Mouse (Mus musculus) CD4-positive, CD25-positive, alpha-beta regulatory T cell (primary cell): ENCODE measurements around the gene Dqx1. TPM values are rescaled to one million over a fixed set of nuclear protein-coding genes. Genes with fewer than 3 reads are reported as not detected.

Source experiments
- polyA plus RNA-seq: library from polyadenylated mRNA; unstranded; fragments of 100-300 nt; shearing (Covaris generic); gene quantifications from one replicate; pipeline ENCODE4 v1.2.1, GENCODE M21; 2017

The Dqx1 gene
- 2.6 TPM for polyA plus RNA-seq

GRCm38 (mm10) chr6:83057790-83058189 is at the start of gene Dqx1:
Dqx1 (plus strand) TSS chr6:83057844.

DNA sequence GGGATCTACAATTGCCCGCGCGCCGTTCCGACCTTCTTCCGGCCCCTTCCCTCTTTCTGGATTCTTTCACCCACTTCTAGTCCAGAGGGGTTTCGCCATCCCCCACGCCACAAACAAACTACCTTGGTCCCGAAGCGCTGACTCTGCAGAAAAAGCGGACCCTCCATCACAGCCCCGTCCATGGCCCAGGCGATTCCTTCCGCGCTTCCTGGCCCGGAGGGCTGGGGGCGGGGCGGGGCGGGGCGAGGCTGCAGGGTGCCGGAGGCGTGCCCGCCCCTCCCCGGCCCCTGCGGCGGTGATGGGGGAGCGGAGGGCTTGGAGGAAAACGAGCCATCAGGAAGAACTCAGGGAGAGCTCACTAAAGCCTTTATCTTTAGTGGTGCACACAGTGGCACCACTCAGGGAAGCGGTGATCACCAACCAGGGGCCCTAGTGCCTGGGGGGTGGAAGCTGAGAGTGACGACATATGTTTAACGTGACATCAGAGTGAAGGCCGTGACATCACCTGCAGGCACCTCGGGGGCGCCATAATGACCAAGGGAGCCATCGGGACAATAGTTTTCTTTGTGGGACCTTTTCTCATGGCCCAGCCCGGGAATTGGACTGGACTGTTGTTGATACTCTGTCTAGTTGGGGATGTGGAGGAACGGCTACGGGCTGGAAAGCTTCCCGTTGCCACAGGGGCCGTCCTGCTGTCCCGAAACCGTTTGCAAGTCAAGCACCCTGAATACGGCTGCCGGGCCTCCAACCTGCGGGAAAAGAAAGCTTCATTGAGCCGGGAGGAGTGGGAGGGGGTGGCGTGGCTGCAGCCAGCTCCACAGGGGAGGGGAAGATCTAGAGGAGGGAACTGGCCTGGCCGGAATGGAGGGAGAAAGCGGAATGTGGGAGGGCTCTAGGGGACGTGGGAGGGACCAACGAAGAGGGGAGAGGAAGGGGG is 24.1 kb upstream of the Dqx1 start, which contains the start of the genes Dok1 and Loxl3:
TSS of gene Dok1 (minus strand) at position 223 of the 937 bp plus-strand sequence.
TSS of gene Loxl3 (plus strand) at position 925 of the 937 bp plus-strand sequence.

DNA sequence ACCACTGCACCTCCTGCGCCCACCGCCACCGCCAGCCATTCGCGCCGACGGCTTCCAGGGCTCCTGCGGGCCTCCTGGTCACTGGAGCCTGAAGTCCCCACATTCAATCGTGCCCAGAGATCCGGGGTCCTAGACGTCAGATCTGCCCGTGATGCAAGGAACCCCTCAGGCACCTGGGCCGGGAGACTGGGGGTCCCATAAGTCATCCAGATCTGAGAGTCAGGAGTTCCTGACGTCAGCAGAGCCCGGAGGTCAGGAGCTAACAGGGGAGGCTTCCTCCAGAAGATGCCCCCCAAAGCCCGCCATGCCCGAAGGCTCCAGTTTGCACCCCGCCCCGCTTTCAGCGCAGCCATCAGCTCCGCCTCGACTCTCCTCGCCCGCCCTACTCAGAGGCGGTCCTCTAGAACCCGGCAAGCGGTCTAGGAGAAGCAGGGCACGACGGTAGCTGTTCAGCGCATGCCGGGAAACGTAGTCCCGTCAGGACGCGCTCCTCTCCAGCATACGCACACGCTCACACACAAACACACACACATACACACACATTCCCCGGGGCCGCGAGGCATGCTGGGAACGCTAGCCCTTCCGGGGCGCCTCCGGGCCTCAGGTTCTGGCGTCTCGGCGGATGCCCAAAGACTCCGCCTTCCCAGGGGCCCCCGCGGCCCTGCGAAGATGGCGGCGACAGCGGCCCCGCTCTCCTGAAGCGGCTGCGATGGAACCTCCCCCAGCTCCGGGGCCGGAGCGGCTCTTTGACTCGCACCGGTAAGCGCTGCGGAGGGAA is 3.4 kb upstream of the Dqx1 start, which contains the start of gene Aup1:
TSS of gene Aup1 (plus strand) at position 448 of the 778 bp plus-strand sequence.

DNA sequence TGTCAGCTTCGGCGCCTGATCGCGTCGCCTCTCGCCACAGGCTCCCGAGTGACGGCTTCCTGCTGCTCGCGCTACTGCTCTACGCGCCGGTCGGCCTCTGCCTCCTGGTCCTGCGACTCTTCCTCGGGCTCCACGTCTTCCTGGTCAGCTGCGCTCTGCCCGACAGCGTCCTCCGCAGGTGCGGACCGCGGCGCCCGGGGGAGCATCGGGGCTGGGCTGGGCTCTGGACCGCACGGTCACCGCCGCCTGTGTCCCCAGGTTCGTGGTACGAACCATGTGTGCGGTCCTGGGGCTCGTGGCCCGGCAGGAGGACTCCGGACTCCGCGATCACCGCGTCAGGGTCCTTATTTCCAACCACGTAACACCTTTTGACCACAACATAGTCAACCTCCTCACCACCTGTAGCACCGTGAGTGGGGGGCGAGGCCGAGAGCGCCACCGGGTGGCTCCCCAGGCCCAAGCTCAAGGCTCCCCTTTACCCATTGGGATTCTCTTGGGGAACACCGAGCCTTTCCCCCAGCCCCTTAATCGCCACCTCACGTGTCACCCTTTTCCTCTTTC is 2.7 kb upstream of the Dqx1 start, which contains the start of gene Htra2:
TSS of gene Htra2 (minus strand) at position 403 of the 561 bp plus-strand sequence.

DNA sequence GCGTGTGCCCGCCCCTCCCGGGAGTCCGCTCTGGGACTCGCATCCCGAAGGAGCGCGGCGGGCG is 12.4 kb downstream of the Dqx1 start, which contains the start of gene Tlx2:
TSS of gene Tlx2 (minus strand) at position 47 of the 64 bp plus-strand sequence.

GRCm38 (mm10) chr6:83077630-83078323 is 20.1 kb downstream of the Dqx1 start, which contains the start of gene Pcgf1:
Pcgf1 (plus strand) TSS chr6:83077869.

DNA sequence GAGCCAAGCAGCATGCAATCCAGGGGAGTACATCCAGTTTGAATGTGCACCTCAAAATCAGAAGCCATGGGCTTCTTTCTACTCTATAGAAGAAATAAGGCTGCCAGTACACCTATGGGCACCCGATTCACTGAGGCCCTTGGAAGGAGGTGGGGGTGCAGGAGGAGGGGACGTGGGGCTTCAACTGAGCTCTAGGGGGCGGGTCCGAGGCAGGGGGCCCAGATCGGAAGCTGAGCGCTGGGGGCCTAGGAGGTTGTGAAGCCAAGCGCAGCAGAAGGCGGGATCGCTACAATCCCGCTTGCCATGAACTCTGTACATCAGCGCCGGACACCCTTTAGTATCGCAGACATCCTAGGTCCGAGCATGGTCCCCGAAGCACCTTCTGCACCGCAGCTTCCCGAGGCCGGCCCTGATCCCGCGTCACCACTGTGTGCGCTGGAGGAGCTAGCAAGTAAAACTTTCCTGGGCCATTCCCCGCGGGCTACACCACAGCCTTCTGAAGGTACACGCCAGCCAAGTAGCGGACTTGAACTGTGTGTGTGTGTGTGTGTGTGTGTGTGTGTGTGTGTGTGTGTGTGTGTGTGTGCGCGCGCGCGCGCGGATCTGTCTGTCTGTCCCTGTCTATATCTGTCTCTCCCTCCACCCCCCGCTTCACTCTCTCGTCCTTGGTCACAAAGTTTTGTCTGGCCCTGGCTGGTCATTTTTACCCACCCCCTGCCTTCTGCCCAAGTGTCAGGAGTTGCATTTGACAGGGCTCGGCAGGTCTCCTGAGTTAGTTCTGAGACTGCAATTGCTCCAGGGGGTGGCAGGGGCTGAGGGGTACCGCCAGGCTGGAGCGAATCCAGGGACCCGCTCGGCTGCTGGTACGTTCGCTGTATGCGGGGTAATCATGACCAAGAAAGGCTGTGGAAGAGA is 28.7 kb downstream of the Dqx1 start, which contains the start of gene Lbx2:
TSS of gene Lbx2 (plus strand) at position 247 of the 915 bp plus-strand sequence.

DNA sequence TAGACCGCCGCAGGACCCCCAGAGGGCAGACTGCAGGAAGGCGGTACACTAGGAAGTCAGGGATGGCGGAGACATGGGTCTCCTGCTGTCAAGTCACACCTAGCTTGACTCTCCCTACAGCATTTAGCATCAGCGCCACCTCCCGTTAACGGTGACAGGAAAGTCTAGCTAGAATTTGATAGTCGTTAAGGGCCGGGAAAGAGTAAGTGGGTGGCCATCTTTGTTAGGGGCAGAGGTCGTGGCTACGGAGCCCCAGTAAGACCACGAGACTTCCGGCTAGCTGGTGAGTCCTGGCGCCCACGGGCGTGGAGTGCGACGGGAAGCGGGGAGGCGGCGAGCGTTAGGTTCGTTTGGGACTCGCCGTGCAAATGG is 43.7 kb downstream of the Dqx1 start, which contains the start of the genes Ccdc142 and Gm42688:
TSS of gene Ccdc142 (plus strand) at position 286 of the 372 bp plus-strand sequence.
TSS of gene Gm42688 (plus strand) at position 302 of the 372 bp plus-strand sequence.

DNA sequence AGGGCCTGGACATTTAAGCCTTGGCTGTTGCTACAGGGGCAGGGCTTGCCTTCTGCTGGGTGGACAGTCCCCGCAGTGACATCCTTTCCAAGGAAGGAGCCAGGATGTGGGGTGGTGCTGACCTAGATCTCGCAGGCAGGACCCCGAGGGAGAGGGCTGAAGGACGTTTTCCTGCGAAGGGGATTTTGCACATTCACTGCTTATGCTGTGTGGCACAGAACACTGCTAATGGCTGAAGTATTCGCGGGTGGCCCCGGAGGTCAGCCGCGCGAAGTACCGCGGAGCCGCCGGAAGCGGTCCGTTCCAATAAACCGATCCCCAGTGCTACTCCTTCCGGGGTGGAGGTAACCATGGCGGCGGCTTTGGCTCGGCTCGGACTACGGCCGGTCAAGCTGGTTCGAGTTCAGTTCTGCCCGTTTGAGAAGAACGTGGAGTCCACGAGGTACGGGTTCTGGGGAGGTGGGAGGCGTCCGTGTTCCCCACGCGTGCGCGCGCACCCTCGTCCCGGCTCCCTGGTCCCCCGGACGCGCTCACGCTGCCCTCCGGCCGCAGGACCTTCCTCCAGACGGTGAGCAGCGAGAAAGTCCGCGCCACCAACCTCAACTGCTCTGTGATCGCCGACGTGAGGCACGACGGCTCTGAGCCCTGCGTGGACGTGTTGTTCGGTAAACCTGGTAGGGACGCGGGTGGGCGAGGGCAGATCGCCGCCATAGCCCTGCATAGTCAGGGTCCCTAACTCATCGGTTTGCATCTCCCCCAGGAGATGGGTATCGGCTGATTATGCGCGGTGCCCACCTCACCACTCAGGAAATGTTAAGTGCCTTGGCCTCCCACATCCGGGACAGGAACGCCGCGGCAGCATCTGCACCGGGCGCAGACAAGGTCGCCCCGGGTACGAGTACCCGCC is 51.4 kb downstream of the Dqx1 start, which contains the start of gene Mrpl53:
TSS of gene Mrpl53 (plus strand) at position 279 of the 907 bp plus-strand sequence.

DNA sequence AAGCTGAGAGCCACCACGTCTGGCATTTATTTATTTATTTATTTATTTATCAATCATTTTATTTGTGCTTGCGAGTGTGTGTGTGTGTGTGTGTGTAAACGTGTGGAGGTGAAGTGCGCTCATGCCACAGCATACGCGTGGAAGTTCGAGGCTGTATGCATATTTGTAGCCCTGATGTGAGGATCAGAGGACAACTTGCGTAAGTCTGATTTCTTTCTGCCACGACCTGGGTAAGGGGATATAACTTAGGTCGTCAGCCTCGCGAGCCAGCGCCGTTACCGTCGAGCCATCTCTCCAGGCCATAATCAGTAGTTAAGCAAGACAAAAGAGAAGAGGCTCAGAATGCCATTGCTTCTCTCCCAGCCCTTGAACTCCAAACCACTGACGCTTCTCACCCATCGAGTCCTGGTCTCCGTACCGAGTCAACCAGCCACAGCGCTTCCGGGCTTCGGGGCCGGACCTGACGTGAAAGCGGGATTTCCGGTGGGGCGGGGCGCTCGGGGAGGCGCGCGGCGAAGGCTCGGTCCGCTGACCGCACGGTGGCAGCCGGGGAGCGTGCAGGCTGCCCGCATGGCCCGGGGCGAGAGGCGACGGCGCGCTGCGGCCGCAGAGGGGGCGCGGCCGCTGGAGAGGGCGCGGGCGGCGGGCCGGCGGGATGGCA is 57.5 kb downstream of the Dqx1 start, which contains the start of gene Mogs:
TSS of gene Mogs (plus strand) at position 486 of the 661 bp plus-strand sequence.

Other genes with a start within 250 kb of the Dqx1 start
- 5.8 TPM for gene Sema4f, start 118.1 kb upstream of the Dqx1 start, polyA plus RNA-seq
- 0.60 TPM for gene M1ap, start 110.9 kb upstream of the Dqx1 start, polyA plus RNA-seq
- 46.0 TPM for gene Dok1, start 24.4 kb upstream of the Dqx1 start, polyA plus RNA-seq
- 0.32 TPM for gene Loxl3, start 23.7 kb upstream of the Dqx1 start, polyA plus RNA-seq
- 474 TPM for gene Aup1, start 3.3 kb upstream of the Dqx1 start, polyA plus RNA-seq
- 68.6 TPM for gene Htra2, start 2.6 kb upstream of the Dqx1 start, polyA plus RNA-seq
- 0.12 TPM for gene Tlx2, start 12.4 kb downstream of the Dqx1 start, polyA plus RNA-seq
- 39.7 TPM for gene Pcgf1, start 20.0 kb downstream of the Dqx1 start, polyA plus RNA-seq
- gene Lbx2, start 28.5 kb downstream of the Dqx1 start, polyA plus RNA-seq: 0.22 TPM
- gene Ccdc142, start 43.8 kb downstream of the Dqx1 start, polyA plus RNA-seq: 9.6 TPM
- gene Gm42688, start 43.8 kb downstream of the Dqx1 start, polyA plus RNA-seq: 14.8 TPM
- 56.1 TPM for gene Mrpl53, start 51.2 kb downstream of the Dqx1 start, polyA plus RNA-seq
- 129 TPM for gene Mogs, start 57.7 kb downstream of the Dqx1 start, polyA plus RNA-seq
- 66.9 TPM for gene Wbp1, start 63.7 kb downstream of the Dqx1 start, polyA plus RNA-seq
- 50.5 TPM for gene Ino80b, start 67.6 kb downstream of the Dqx1 start, polyA plus RNA-seq
- 0.84 TPM for gene Rtkn, start 77.6 kb downstream of the Dqx1 start, polyA plus RNA-seq
- 0.57 TPM for gene Wdr54, start 98.6 kb downstream of the Dqx1 start, polyA plus RNA-seq
- gene 1700003E16Rik, start 98.6 kb downstream of the Dqx1 start, polyA plus RNA-seq: not detected
- 83.8 TPM for gene Dctn1, start 108.1 kb downstream of the Dqx1 start, polyA plus RNA-seq
- gene Slc4a5, start 162.0 kb downstream of the Dqx1 start, polyA plus RNA-seq: 0.39 TPM